Mouse (Mus musculus) MEL (cell line): Measurements from ENCODE around the gene Bicdl1. TPM values are rescaled to one million over a fixed set of nuclear protein-coding genes. Genes with fewer than 3 reads are reported as not detected.

Experiments used
- DNase-seq: peaks from one replicate; pipeline ENCODE4 v3.0.0; 2011; ENCODE audit warnings: low read depth, low spot score
- H3K27ac ChIP-seq: 2 replicates; pipeline ENCODE4 v1.5.1; 2012; ENCODE audit warnings: low read depth, mild to moderate bottlenecking, control low read depth, low read length, moderate library complexity; ENCODE audit not compliant: control insufficient read depth
- H3K27me3 ChIP-seq, 2 experiments: fragments of 150-350 bp in 1 of 2; sonication (generic) in 1 of 2; 2 replicates each; pipeline ENCODE4 v1.6.1; 2012; ENCODE audit warnings: low read length in 2 of 2, mild to moderate bottlenecking in 2 of 2, improper control_type of control experiment in 1 of 2, moderate library complexity in 1 of 2; ENCODE audit not compliant: insufficient read depth in 2 of 2, control insufficient read depth in 1 of 2
- H3K36me3 ChIP-seq, 2 experiments: 2 replicates each; pipeline ENCODE4 v1.6.1; 2012 to 2014; ENCODE audit warnings: low read length in 2 of 2, improper control_type of control experiment in 1 of 2, inconsistent platforms in 1 of 2, mild to moderate bottlenecking in 1 of 2; ENCODE audit not compliant: insufficient read depth in 2 of 2, control insufficient read depth in 1 of 2
- H3K4me1 ChIP-seq, 2 experiments: fragments of 150-350 bp in 1 of 2; sonication (generic) in 1 of 2; 2 replicates each; pipeline ENCODE4 v1.6.1; 2012; ENCODE audit warnings: low read length in 2 of 2, improper control_type of control experiment in 1 of 2, mild to moderate bottlenecking in 1 of 2; ENCODE audit not compliant: insufficient read depth in 2 of 2, control insufficient read depth in 1 of 2
- H3K4me3 ChIP-seq, 2 experiments: fragments of 150-350 bp in 1 of 2; sonication (generic) in 1 of 2; 2 replicates each; pipeline ENCODE4 v1.5.1; 2012; ENCODE audit warnings: low read depth in 2 of 2, low read length in 2 of 2, mild to moderate bottlenecking in 2 of 2, moderate library complexity in 2 of 2, control low read depth in 1 of 2, improper control_type of control experiment in 1 of 2; ENCODE audit not compliant: control insufficient read depth in 1 of 2, insufficient read depth in 1 of 2
- H3K79me2 ChIP-seq: 2 replicates; pipeline ENCODE4 v1.6.1; 2012; ENCODE audit warnings: mild to moderate bottlenecking, low read length, moderate library complexity; ENCODE audit not compliant: control insufficient read depth, poor library complexity, insufficient read depth
- H3K9ac ChIP-seq: 2 replicates; pipeline ENCODE4 v1.6.1; 2012; ENCODE audit warnings: low read depth, mild to moderate bottlenecking, control low read depth, low read length, moderate library complexity; ENCODE audit not compliant: control insufficient read depth, poor library complexity, severe bottlenecking
- H3K9me3 ChIP-seq: fragments of 150-350 bp; sonication (generic); replicated peaks from 2 replicates; pipeline ENCODE4 v1.6.1; 2012; ENCODE audit warnings: mild to moderate bottlenecking, low read length, improper control_type of control experiment, moderate library complexity; ENCODE audit not compliant: insufficient read depth
- BHLHE40 ChIP-seq: IDR thresholded peaks from 2 replicates; pipeline ENCODE4 v1.6.1; 2012; ENCODE audit warnings: low read depth, mild to moderate bottlenecking, inconsistent platforms, low read length, improper control_type of control experiment, borderline replicate concordance
- CHD1 ChIP-seq: IDR thresholded peaks from 2 replicates; pipeline ENCODE4 v1.6.1; 2012; ENCODE audit warnings: low read depth, mild to moderate bottlenecking, inconsistent platforms, low read length, improper control_type of control experiment
- CHD2 ChIP-seq: IDR thresholded peaks from 2 replicates; pipeline ENCODE4 v1.6.1; 2011; ENCODE audit warnings: low read length, improper control_type of control experiment
- ELF1 ChIP-seq: IDR thresholded peaks from 2 replicates; pipeline ENCODE4 v1.6.1; 2014; ENCODE audit warnings: low read depth, mild to moderate bottlenecking, inconsistent platforms, low read length, improper control_type of control experiment, moderate library complexity
- EP300 ChIP-seq, 2 experiments: IDR thresholded peaks; 2 replicates each; pipeline ENCODE4 v1.6.1; 2011; ENCODE audit warnings: improper control_type of control experiment in 2 of 2, low read length in 2 of 2, low read depth in 1 of 2, mild to moderate bottlenecking in 1 of 2
- ETS1 ChIP-seq: IDR thresholded peaks from 2 replicates; pipeline ENCODE4 v1.6.1; 2012; ENCODE audit warnings: low read depth, mild to moderate bottlenecking, inconsistent platforms, low read length, improper control_type of control experiment, moderate library complexity
- GABPA ChIP-seq: IDR thresholded peaks from 2 replicates; pipeline ENCODE4 v1.6.1; 2012; ENCODE audit warnings: low read depth, mild to moderate bottlenecking, inconsistent platforms, low read length, improper control_type of control experiment, moderate library complexity
- HCFC1 ChIP-seq: IDR thresholded peaks from 2 replicates; pipeline ENCODE4 v1.6.1; 2012; ENCODE audit warnings: low read depth, mild to moderate bottlenecking, inconsistent platforms, low read length, improper control_type of control experiment, moderate library complexity
- JUND ChIP-seq: IDR thresholded peaks from 2 replicates; pipeline ENCODE4 v1.6.1; 2011; ENCODE audit warnings: low read depth, mild to moderate bottlenecking, improper control_type of control experiment, low read length
- KAT2A ChIP-seq: conservative IDR thresholded peaks from 2 replicates; pipeline ENCODE4 v1.6.1; 2012; ENCODE audit warnings: low read depth, low read length, improper control_type of control experiment, inconsistent platforms
- MAFK ChIP-seq: IDR thresholded peaks from 2 replicates; pipeline ENCODE4 v1.6.1; 2011; ENCODE audit warnings: low read depth, mild to moderate bottlenecking, low read length, improper control_type of control experiment, borderline replicate concordance
- MEF2A ChIP-seq: IDR thresholded peaks from 2 replicates; pipeline ENCODE4 v1.6.1; 2014; ENCODE audit warnings: low read depth, mild to moderate bottlenecking, inconsistent platforms, low read length, improper control_type of control experiment; ENCODE audit not compliant: poor library complexity, insufficient replicate concordance, severe bottlenecking; ENCODE audit errors: extremely low read depth
- MYB ChIP-seq: IDR thresholded peaks from 2 replicates; pipeline ENCODE4 v1.6.1; 2011; ENCODE audit warnings: mild to moderate bottlenecking, low read depth, low read length, improper control_type of control experiment
- POLR2A ChIP-seq, 2 experiments: IDR thresholded peaks; 2 replicates each; pipeline ENCODE4 v1.6.1; 2011 to 2012; ENCODE audit warnings: low read length in 2 of 2, mild to moderate bottlenecking in 2 of 2, control low read depth in 1 of 2, improper control_type of control experiment in 1 of 2, low read depth in 1 of 2, moderate library complexity in 1 of 2; ENCODE audit not compliant: control insufficient read depth in 1 of 2, insufficient read depth in 1 of 2, poor library complexity in 1 of 2
- POLR2AphosphoS2 ChIP-seq: IDR thresholded peaks from 2 replicates; pipeline ENCODE4 v1.6.1; 2011; ENCODE audit warnings: low read length, improper control_type of control experiment
- POLR2AphosphoS5 ChIP-seq: IDR thresholded peaks from 2 replicates; pipeline ENCODE4 v1.6.1; 2012; ENCODE audit warnings: low read depth, borderline replicate concordance, mild to moderate bottlenecking, inconsistent platforms, low read length, moderate library complexity, mixed read lengths
- RAD21 ChIP-seq: IDR thresholded peaks from 2 replicates; pipeline ENCODE4 v1.6.1; 2011; ENCODE audit warnings: mild to moderate bottlenecking, low read depth, low read length, improper control_type of control experiment
- RCOR1 ChIP-seq: IDR thresholded peaks from 2 replicates; pipeline ENCODE4 v1.6.1; 2012; ENCODE audit warnings: low read depth, mild to moderate bottlenecking, inconsistent platforms, low read length, improper control_type of control experiment
- SIN3A ChIP-seq: IDR thresholded peaks from 2 replicates; pipeline ENCODE4 v1.6.1; 2012; ENCODE audit warnings: low read length, improper control_type of control experiment, inconsistent platforms
- SMC3 ChIP-seq: IDR thresholded peaks from 2 replicates; pipeline ENCODE4 v1.6.1; 2011; ENCODE audit warnings: low read depth, low read length, improper control_type of control experiment
- TAL1 ChIP-seq: IDR thresholded peaks from 2 replicates; pipeline ENCODE4 v1.6.1; 2012; ENCODE audit warnings: mild to moderate bottlenecking, inconsistent platforms, low read length, moderate library complexity, mixed read lengths
- TBP ChIP-seq: IDR thresholded peaks from 2 replicates; pipeline ENCODE4 v1.8.0; 2011; ENCODE audit warnings: low read depth, low read length, improper control_type of control experiment
- TCF12 ChIP-seq: IDR thresholded peaks from 2 replicates; pipeline ENCODE4 v1.6.1; 2014; ENCODE audit warnings: low read depth, mild to moderate bottlenecking, inconsistent platforms, low read length, improper control_type of control experiment, moderate library complexity
- UBTF ChIP-seq: IDR thresholded peaks from 2 replicates; pipeline ENCODE4 v1.6.1; 2012; ENCODE audit warnings: low read depth, mild to moderate bottlenecking, inconsistent platforms, low read length, improper control_type of control experiment, moderate library complexity, borderline replicate concordance; ENCODE audit not compliant: insufficient read depth
- USF1 ChIP-seq: IDR thresholded peaks from 2 replicates; pipeline ENCODE4 v1.6.1; 2014; ENCODE audit warnings: low read depth, mild to moderate bottlenecking, inconsistent platforms, low read length, improper control_type of control experiment, moderate library complexity
- USF2 ChIP-seq, 2 experiments: IDR thresholded peaks; 2 replicates each; pipeline ENCODE4 v1.6.1; 2011 to 2012; ENCODE audit warnings: improper control_type of control experiment in 2 of 2, low read length in 2 of 2, borderline replicate concordance in 1 of 2, inconsistent platforms in 1 of 2, low read depth in 1 of 2, mild to moderate bottlenecking in 1 of 2; ENCODE audit not compliant: insufficient read depth in 1 of 2
- ZKSCAN1 ChIP-seq: IDR thresholded peaks from 2 replicates; pipeline ENCODE4 v1.6.1; 2012; ENCODE audit warnings: low read depth, mild to moderate bottlenecking, inconsistent platforms, low read length, improper control_type of control experiment, moderate library complexity
- ZMIZ1 ChIP-seq: IDR thresholded peaks from 2 replicates; pipeline ENCODE4 v1.6.1; 2012; ENCODE audit warnings: low read depth, mild to moderate bottlenecking, inconsistent platforms, low read length, improper control_type of control experiment, moderate library complexity
- ZNF384 ChIP-seq: IDR thresholded peaks from 2 replicates; pipeline ENCODE4 v1.6.1; 2012; ENCODE audit warnings: low read depth, mild to moderate bottlenecking, inconsistent platforms, low read length, improper control_type of control experiment
- polyA plus RNA-seq, 2 experiments: library from polyadenylated mRNA; stranded (reverse) in 1 of 2; unstranded in 1 of 2; fragments of >175 nt in 1 of 2; fragments of >200 nt in 1 of 2; gene quantifications; 2 replicates each; pipeline versions ENCODE4 v1.2.1 to v1.2.4; 2012; ENCODE audit warnings: low replicate concordance in 2 of 2, low read depth in 1 of 2; ENCODE audit not compliant: insufficient read length in 2 of 2, insufficient read depth in 1 of 2, missing spikeins in 1 of 2
- total RNA-seq: library from RNA; depleted of rRNA; stranded (reverse); fragments of 300-350 nt; gene quantifications from 2 replicates; pipeline ENCODE4 v1.2.3, GENCODE M21; 2012

Bicdl1 gene
- total and polyA plus RNA-seq, 3 experiments = 3.5 to 13.4 TPM; not detected in 1

DNA sequence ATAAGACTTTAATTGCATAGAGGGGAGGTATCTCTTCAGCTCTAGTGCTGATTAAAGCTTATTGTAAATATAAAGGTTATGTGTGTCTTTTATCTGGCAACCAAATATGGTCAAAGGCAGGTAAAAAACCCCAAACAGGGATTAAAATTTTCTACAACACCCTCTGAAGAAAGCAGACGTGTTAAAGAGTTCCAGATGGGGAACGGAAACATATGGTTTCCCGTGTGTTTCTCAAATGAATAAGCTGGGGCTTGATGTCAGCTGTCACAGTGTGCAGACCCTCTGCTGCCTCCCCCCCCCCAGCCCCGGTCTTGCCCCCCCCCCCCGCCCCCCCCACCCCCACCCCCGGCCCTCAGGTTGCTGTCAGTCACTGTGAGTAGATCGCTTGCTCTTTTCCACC is 24.1 kb upstream of the Bicdl1 start:
- no peaks in the 10 kb centered on the region; a peak in 1 of 4 replicates for H3K27me3 ChIP-seq
- no peak for DNase-seq
- TF ChIP-seq RAD21 = no peak
- TF ChIP-seq MEF2A = no peak
- no peak for TF ChIP-seq ZMIZ1
- TF ChIP-seq TBP = no peak
- no peak for TF ChIP-seq ETS1
- TF ChIP-seq CHD1 = no peak
- no peak for TF ChIP-seq ELF1
- TF ChIP-seq GABPA = no peak
- no peak for TF ChIP-seq USF2 (IDR thresholded peaks at IDR 0.05; ENCODE audit: borderline replicate concordance in 1 of 2, insufficient read depth in 1 of 2, low read depth in 1 of 2, low read length in 2 of 2)
- TF ChIP-seq MAFK = no peak
- TF ChIP-seq POLR2A (IDR thresholded peaks at IDR 0.05; ENCODE audit: control insufficient read depth in 1 of 2, insufficient read depth in 1 of 2, low read depth in 1 of 2, low read length in 2 of 2, poor library complexity in 1 of 2) = no peak
- TF ChIP-seq EP300 (IDR thresholded peaks at IDR 0.05; ENCODE audit: low read depth in 1 of 2, low read length in 2 of 2) = no peak
- no peak for TF ChIP-seq POLR2AphosphoS5
- no peak for TF ChIP-seq BHLHE40
- no peak for TF ChIP-seq RCOR1
- TF ChIP-seq JUND = no peak
- no peak for TF ChIP-seq TCF12

GRCm38 (mm10) chr5:115754831-115755230 is 23.4 kb upstream of the Bicdl1 start:
- Histone ChIP-seq H3K9me3 (no peaks in the 10 kb centered on the region), H3K4me1 (peaks cover 5 to 12% of the 10 kb centered on the region in 2 experiments; a peak in 2 of 4 replicates), H3K9ac (no peak overlapping the region), H3K36me3 (peaks cover 0 to 11% of the 10 kb centered on the region in 2 experiments; a peak in 2 of 4 replicates)
- TF ChIP-seq USF1 (no peak), ZNF384 (no peak), TCF12 (no peak), GABPA (no peak), TBP (no peak), SIN3A (no peak), MYB (no peak), KAT2A (no peak), TAL1 (no peak), POLR2AphosphoS2 (no peak), USF2 (IDR thresholded peaks at IDR 0.05; ENCODE audit: borderline replicate concordance in 1 of 2, insufficient read depth in 1 of 2, low read depth in 1 of 2, low read length in 2 of 2) (no peak), BHLHE40 (no peak), ZKSCAN1 (no peak), SMC3 (no peak), HCFC1 (no peak), UBTF (no peak), ETS1 (no peak), MEF2A (no peak), CHD2 (no peak)
- TF ChIP-seq, all 39 proteins: peak for 0
- Histone ChIP-seq H3K79me2 (no peaks in the 10 kb centered on the region), H3K27me3 (no peaks in the 10 kb centered on the region; a peak in 1 of 4 replicates), H3K27ac (no peak overlapping the region), H3K4me3 (no peak overlapping the region)
- DNase-seq = no peak

More for the DNA sequence above, 24.1 kb upstream of the Bicdl1 start:
- no peaks in the 10 kb centered on the region for H3K9me3 ChIP-seq
- peaks cover 0 to 17% of the 10 kb centered on the region in 2 experiments; a peak in 2 of 4 replicates for H3K36me3 ChIP-seq
- H3K27ac ChIP-seq = no peak overlapping the region
- peaks cover 5 to 18% of the 10 kb centered on the region in 2 experiments; a peak in 2 of 4 replicates for H3K4me1 ChIP-seq
- H3K79me2 ChIP-seq = no peaks in the 10 kb centered on the region
- no peak overlapping the region for H3K4me3 ChIP-seq
- H3K9ac ChIP-seq = no peak overlapping the region
